Mouse (Mus musculus) G1E (cell line): ENCODE data around the gene Tbx3.

Experiments used
- CTCF ChIP-seq: IDR thresholded peaks from 2 replicates; pipeline ENCODE4 v1.5.1; 2012; ENCODE audit warnings: low read depth, low read length, inconsistent platforms, mixed read lengths
- GATA1 ChIP-seq: IDR thresholded peaks from 2 replicates; pipeline ENCODE4 v1.6.1; 2012; ENCODE audit warnings: borderline replicate concordance, low read length, inconsistent platforms, mixed read lengths
- TAL1 ChIP-seq: conservative IDR thresholded peaks from 2 replicates; pipeline ENCODE4 v1.6.1; 2012; ENCODE audit warnings: low read depth, low read length, inconsistent platforms, mixed read lengths

- no peak for TF ChIP-seq CTCF
- no peak for TF ChIP-seq TAL1
- no peak for TF ChIP-seq GATA1
Measured at GRCm38 (mm10) chr5:119641094-119641493, 29.4 kb upstream of the Tbx3 start.
